Mouse (Mus musculus) forebrain, embryonic 14.5 days (tissue): ENCODE data around the gene Atp8b3. TPM values are rescaled to one million over a fixed set of nuclear protein-coding genes. Genes with fewer than 3 reads are reported as not detected.

Experiments used
- ATAC-seq: fragments of 200-750 bp; cut with Nextera tagmentation; 2 replicates; pipeline ENCODE4 v1.8.0; 2017; ENCODE audit warnings: mild to moderate bottlenecking, moderate library complexity
- DNase-seq: peaks from one replicate; pipeline ENCODE4 v3.0.0-alpha.2; 2015; ENCODE audit warnings: low spot score
- H3K27ac ChIP-seq: fragments of 300-500 bp; sonication (generic); 2 replicates; pipeline ENCODE4 v1.5.1; 2014; ENCODE audit warnings: low read depth, mild to moderate bottlenecking, control low read depth, low read length, moderate library complexity
- H3K27me3 ChIP-seq: fragments of 300-500 bp; sonication (generic); replicated peaks from 2 replicates; pipeline ENCODE4 v1.6.1; 2014; ENCODE audit warnings: low read length, control low read depth, mixed read lengths; ENCODE audit not compliant: control insufficient read depth, insufficient read depth
- H3K36me3 ChIP-seq: fragments of 300-500 bp; sonication (generic); 2 replicates; pipeline ENCODE4 v1.6.1; 2014; ENCODE audit warnings: low read length, control low read depth; ENCODE audit not compliant: control insufficient read depth, insufficient read depth
- H3K4me1 ChIP-seq: fragments of 300-500 bp; sonication (generic); 2 replicates; pipeline ENCODE4 v1.6.1; 2014; ENCODE audit warnings: antibody characterized with exemption, low read length, control low read depth; ENCODE audit not compliant: control insufficient read depth, insufficient read depth
- H3K4me2 ChIP-seq: fragments of 300-500 bp; sonication (generic); 2 replicates; pipeline ENCODE4 v1.6.1; 2014; ENCODE audit warnings: mild to moderate bottlenecking, control low read depth, low read length
- H3K4me3 ChIP-seq: fragments of 300-500 bp; sonication (generic); 2 replicates; pipeline ENCODE4 v1.5.1; 2014; ENCODE audit warnings: low read depth, low read length, control low read depth
- H3K9ac ChIP-seq: fragments of 300-500 bp; sonication (generic); 2 replicates; pipeline ENCODE4 v1.6.1; 2014; ENCODE audit warnings: mild to moderate bottlenecking, low read length, control low read depth, moderate library complexity
- H3K9me3 ChIP-seq: fragments of 300-500 bp; sonication (generic); replicated peaks from 2 replicates; pipeline ENCODE4 v1.6.1; 2016; ENCODE audit warnings: low read length, control low read depth, mixed read lengths; ENCODE audit not compliant: control insufficient read depth
- WGBS: fragments of 180-500 bp; shearing (Covaris S2); extraction: QIAGEN DNeasy Blood & Tissue Kit; methylation state at CpG from one replicate; pipeline ENCODE4 v1.1.7; 2014; 5-methylcytosine and 5-hydroxymethylcytosine counted together
- polyA plus RNA-seq: library from polyadenylated mRNA; unstranded; fragments of >200 nt; fragmentation: Nextera tagmentation; extraction: Ambion mirVana; gene quantifications from 2 replicates; pipeline ENCODE4 v1.2.1, GENCODE M21; 2014

Atp8b3 gene
- polyA plus RNA-seq, 1 experiment from 2014 or later: 0.33 TPM

DNA sequence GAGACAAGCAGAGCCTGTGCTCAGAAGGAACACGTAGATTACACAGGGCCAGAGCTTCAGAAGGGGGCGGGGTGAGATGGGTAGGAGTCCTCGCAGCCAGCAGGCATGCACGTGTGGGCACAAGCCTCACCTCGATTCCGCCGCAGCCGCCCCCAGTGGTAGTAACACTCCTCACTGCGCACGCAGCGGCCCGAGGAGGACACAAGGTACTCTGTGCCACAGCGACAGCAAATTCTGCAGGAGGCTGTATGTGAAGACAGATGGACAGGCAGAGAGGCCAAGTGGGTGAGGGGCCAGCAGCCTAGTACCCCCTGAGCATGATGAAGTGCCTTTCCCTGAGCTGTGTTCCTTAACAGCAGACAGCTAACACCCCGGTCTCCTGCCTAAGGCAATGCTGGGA, 4.9 kb upstream of the Atp8b3 start:
- no peak overlapping the region for H3K4me2 ChIP-seq
- ATAC-seq (no peak), DNase-seq (no peak)
- no peaks in the 10 kb centered on the region for H3K4me1 ChIP-seq
- 94% methylated on average over 14 of the region's 14 CpGs for WGBS
- H3K27me3 ChIP-seq: 0 out of 2 replicates have a peak, but pooled peaks cover 2% of the 10 kb centered on the region
- no peaks in the 10 kb centered on the region for H3K9me3 ChIP-seq
- peaks cover 80% of the 10 kb centered on the region for H3K36me3 ChIP-seq
- no peak overlapping the region for H3K27ac ChIP-seq
- no peak overlapping the region for H3K9ac ChIP-seq
- H3K4me3 ChIP-seq: no peak overlapping the region

DNA sequence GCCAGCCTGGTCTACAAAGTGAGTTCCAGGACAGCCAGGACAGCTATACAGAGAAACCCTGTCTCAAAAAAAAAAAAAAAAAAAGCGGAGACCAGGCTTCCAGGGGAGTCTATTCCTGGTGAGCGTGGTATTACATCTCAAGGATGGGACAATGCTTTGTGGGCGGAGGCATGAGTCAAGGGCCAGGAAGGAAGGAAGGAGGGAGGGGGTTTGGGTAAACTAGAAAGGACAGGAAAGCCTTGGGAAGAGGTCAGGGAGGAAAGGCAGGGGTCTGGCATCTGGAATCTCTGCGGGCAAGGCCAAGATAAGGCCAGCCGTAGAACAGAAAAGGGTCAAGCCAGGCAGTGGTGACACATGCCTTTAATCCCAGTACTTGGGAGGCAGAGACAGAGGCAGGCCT, 569 bp upstream of the Atp8b3 start:
- Histone ChIP-seq H3K4me1 (no peaks in the 10 kb centered on the region), H3K27ac (no peak overlapping the region), H3K36me3 (peaks cover 36% of the 10 kb centered on the region), H3K9me3 (no peaks in the 10 kb centered on the region), H3K4me2 (no peak overlapping the region), H3K4me3 (no peak overlapping the region), H3K27me3 (peaks cover 20% of the 10 kb centered on the region), H3K9ac (no peak overlapping the region)
- ATAC-seq (no peak), DNase-seq (no peak)
- 67% methylated on average over 5 of the region's 5 CpGs for WGBS

DNA sequence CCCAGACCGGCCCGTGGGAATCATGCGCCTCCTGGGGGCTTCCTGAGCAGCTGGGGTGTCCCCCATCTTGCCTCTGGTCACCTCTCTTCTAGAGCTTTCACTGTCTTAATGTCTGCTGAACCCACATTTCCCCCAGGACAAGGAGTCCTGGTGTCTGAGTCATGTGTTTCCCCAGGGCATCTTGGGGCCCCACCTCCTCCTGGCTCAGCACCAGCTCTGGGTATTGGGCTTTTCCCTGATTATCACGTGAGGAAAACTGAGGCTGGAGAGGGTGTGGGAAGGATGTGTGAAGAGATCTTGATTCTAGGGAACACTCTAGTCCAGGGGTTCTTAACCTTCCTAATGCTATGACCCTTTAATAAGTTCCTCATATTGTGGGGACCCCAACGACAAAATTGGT, 744 bp downstream of the Atp8b3 start:
- Histone ChIP-seq H3K9me3 (no peaks in the 10 kb centered on the region), H3K4me1 (no peaks in the 10 kb centered on the region), H3K4me2 (no peak overlapping the region), H3K27ac (no peak overlapping the region), H3K9ac (no peak overlapping the region), H3K4me3 (no peak overlapping the region), H3K36me3 (peaks cover 23% of the 10 kb centered on the region), H3K27me3 (peaks cover 20% of the 10 kb centered on the region)
- ATAC-seq (no peak), DNase-seq (no peak)
- 54% methylated on average over 5 of the region's 5 CpGs for WGBS

DNA sequence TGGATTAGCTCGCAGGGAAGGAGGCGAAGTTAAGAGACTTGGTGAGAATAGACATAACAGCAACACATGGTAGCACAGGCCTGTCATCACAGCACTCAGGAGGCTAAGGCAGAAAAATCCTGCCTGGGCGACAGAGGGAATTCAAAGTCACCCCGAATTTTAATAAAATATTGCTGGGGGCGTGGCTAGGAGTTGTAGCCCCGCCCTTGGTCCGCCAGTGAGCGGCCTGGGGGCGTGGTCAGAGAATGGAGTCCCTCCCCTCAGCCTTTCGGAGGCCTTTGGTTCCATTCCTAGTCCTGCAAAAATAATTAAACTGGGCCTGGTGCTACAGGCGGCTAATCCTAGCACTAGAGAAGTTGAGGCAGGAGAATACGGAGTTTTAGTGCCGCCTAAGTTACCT, 3.2 kb downstream of the Atp8b3 start:
- ATAC-seq: no peak
- H3K4me2 ChIP-seq: no peak overlapping the region
- H3K27me3 ChIP-seq: peaks cover 20% of the 10 kb centered on the region
- 13% methylated on average over 13 of the region's 13 CpGs for WGBS
- no peaks in the 10 kb centered on the region for H3K36me3 ChIP-seq
- H3K27ac ChIP-seq: no peak overlapping the region
- H3K4me3 ChIP-seq: no peak overlapping the region
- no peak overlapping the region for H3K9ac ChIP-seq
- no peaks in the 10 kb centered on the region for H3K9me3 ChIP-seq
- DNase-seq: no peak
- H3K4me1 ChIP-seq: no peaks in the 10 kb centered on the region

DNA sequence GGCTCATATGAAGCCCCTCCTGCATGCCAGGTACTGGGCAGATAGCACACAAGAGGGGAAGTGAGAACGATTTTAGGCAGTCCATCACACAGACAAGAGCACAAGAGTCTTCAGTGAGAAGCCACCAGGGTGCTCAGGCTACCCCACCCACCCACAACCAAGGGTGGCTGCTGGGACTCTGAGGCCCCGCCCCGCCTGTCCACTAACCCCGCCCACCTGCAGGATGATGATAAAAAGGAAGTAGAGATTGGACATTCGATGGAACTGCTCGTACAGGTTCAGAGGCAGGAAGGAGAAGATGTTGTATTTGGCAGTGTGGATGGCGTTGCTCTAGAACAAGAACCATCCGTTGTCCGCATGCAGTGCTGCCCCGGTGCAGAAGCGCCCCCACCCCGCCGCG, 3.9 kb downstream of the Atp8b3 start:
- Histone ChIP-seq H3K4me3 (no peak overlapping the region), H3K4me1 (no peaks in the 10 kb centered on the region), H3K4me2 (0 out of 2 replicates have a peak overlapping the region, but pooled peaks have one; percentile 9), H3K9me3 (no peaks in the 10 kb centered on the region), H3K27ac (no peak overlapping the region), H3K9ac (no peak overlapping the region), H3K27me3 (peaks cover 20% of the 10 kb centered on the region), H3K36me3 (no peaks in the 10 kb centered on the region)
- ATAC-seq: no peak
- DNase-seq: no peak
- 14% methylated on average over 14 of the region's 14 CpGs for WGBS

DNA sequence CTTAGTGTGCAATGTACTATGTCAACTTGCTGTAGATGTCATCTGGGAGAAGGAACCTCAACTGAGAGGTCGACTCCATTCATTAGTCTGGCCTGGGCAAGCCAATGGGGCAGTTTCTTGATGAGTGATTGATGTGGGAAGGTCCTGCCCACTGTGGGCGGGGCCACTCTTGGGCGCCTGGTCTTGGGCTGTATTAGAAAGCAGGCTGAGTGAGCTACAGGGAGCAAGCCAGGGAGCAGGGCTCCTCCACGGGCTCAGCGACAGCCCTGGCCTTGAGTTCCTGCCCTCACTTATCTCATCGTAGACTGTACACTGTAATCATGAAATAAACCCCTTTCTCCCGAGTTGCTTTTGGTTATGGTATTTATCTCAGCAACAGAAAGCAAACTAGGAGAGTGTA, 5.2 kb downstream of the Atp8b3 start:
- DNase-seq (no peak), ATAC-seq (no peak)
- H3K4me1 ChIP-seq: no peaks in the 10 kb centered on the region

DNA sequence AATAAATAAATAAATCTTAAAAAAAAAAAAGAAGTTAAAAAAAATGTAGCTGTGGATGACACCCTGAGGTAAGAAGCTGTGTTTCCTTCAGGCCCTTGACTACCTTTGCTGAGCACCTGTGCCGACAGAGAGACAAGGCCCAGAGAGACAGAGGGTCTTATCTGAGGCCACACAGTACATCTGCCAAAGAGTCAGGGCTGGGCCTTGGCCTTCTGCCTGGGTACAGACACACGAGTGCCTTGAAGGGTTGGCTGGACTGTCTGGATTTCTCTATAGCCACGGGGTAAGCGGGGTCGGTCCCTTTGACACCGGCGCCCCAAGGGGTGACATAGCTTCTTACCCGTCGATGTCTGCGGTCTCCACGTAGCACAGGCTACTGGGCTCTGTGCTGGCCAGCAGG, 6.1 kb downstream of the Atp8b3 start:
- 83% methylated on average over 11 of the region's 11 CpGs for WGBS
- no peak for ATAC-seq
- DNase-seq: no peak

More for the DNA sequence above, 5.2 kb downstream of the Atp8b3 start:
- H3K27ac ChIP-seq: no peak overlapping the region
- H3K4me3 ChIP-seq: no peak overlapping the region
- peaks cover 16% of the 10 kb centered on the region for H3K27me3 ChIP-seq
- no peak overlapping the region for H3K9ac ChIP-seq
- 20% methylated on average over 7 of the region's 7 CpGs for WGBS
- H3K4me2 ChIP-seq: no peak overlapping the region
- H3K36me3 ChIP-seq: no peaks in the 10 kb centered on the region
- H3K9me3 ChIP-seq: no peaks in the 10 kb centered on the region

DNA sequence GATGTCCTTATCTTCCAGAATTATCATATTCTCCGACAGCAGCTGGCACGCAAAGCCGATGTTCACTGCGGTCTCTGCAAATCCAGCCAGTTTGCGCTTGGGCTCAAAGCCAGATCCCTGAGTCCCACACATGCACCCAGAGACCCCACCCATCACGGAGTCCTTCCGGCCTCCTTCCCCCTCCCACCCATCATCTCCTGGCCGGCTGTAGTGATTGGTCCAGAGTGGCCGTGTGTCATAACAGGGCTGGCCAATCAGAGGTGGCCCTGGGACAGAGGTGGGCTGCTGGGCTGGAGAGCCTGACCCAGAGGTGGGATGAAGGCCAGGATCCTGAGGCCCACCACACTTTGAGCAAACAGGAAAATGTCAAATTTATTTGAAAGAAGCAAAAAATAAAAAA, 12.8 kb downstream of the Atp8b3 start:
- no peaks in the 10 kb centered on the region for H3K9me3 ChIP-seq
- H3K36me3 ChIP-seq: no peaks in the 10 kb centered on the region
- H3K4me3 ChIP-seq: no peak overlapping the region
- peak; percentile 57; the same call in 1 of the 2 replicates for ATAC-seq
- 20% methylated on average over 9 of the region's 9 CpGs for WGBS
- H3K9ac ChIP-seq: no peak overlapping the region
- H3K4me2 ChIP-seq: peak overlapping the region; percentile 34
- DNase-seq: peak; percentile 48
- no peak overlapping the region for H3K27ac ChIP-seq
- no peaks in the 10 kb centered on the region for H3K27me3 ChIP-seq
- no peaks in the 10 kb centered on the region for H3K4me1 ChIP-seq

More for the DNA sequence above, 6.1 kb downstream of the Atp8b3 start:
- Histone ChIP-seq H3K4me3 (no peak overlapping the region), H3K36me3 (no peaks in the 10 kb centered on the region), H3K4me2 (no peak overlapping the region), H3K27me3 (peaks cover 12% of the 10 kb centered on the region; the same call in 1 of the 2 replicates), H3K9me3 (no peaks in the 10 kb centered on the region), H3K9ac (no peak overlapping the region), H3K27ac (no peak overlapping the region), H3K4me1 (no peaks in the 10 kb centered on the region)

DNA sequence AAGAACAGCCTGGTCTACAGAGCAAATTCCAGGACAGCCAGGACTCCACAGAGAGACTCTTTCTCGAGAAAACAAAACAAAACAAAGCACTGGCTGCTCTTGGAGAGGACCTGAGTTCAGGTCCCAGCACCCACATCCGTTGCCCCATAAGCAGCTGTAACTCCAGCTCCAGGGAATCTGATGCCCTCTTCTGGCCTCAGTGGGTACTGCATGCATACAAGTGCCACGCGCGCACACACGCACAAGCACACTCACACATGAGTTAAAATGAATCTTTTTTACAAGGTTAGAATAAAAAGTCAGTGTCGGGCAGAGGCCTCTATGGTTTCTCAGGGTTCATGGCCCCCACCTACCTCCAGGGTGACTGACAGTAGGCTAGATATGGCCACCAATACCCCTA, 15.6 kb downstream of the Atp8b3 start:
- H3K4me2 ChIP-seq: no peak overlapping the region
- DNase-seq: no peak
- WGBS: 91% methylated on average over 7 of the region's 7 CpGs
- H3K4me1 ChIP-seq: no peaks in the 10 kb centered on the region
- H3K9me3 ChIP-seq: no peaks in the 10 kb centered on the region
- no peak overlapping the region for H3K9ac ChIP-seq
- no peak overlapping the region for H3K27ac ChIP-seq
- no peak overlapping the region for H3K4me3 ChIP-seq
- H3K27me3 ChIP-seq: no peaks in the 10 kb centered on the region
- ATAC-seq: no peak
- no peaks in the 10 kb centered on the region for H3K36me3 ChIP-seq
